Mouse (Mus musculus): Measurements from ENCODE around the gene Rasgef1b. TPM values are rescaled to one million over a fixed set of nuclear protein-coding genes. Genes with fewer than 3 reads are reported as not detected.

Rasgef1b gene
- polyA plus RNA-seq (2015; fragmentation: Illumina TruSeq; extraction: RNeasy Lipid Tissue Mini Kit (QIAGEN cat#74804); ENCODE audit: insufficient read depth, low read depth, low replicate concordance): 0.89 TPM

DNA sequence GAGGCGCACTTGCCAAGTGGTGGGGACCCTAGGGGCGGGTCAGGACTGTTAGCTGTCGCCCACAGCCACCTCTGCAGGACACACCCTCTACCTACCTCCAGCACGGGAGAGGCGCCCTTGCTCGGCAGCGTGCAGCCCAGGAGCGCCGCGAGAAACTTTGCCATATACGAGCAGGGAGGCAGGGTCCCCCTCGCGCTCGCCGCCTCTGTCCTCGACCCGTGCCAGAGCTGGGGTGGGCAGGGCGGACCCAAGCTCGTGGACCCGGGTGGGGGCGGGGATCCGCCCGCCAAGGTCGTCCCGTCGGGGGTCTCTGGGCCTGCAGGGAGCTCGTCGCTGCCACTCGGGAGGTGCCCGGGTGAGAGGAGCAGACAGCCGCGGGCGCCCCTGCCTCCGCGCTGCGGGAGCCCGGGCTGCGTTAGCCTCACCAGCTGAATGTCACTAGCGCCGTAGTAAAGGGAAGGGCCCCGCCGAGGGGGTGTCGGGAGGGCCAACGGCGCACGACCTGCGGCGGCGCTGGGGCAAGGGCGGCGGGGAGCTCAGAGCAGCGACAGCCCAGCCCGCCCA is at the start of gene Rasgef1b:
Gene Rasgef1b, minus strand, starts transcription at position 417 of the 564 bp plus-strand sequence.

Other genes starting within 250 kb of the Rasgef1b start
- not detected for gene Vamp9, start 177.2 kb upstream of the Rasgef1b start, polyA plus RNA-seq (2015; fragmentation: Illumina TruSeq; extraction: RNeasy Lipid Tissue Mini Kit (QIAGEN cat#74804); ENCODE audit: insufficient read depth, low read depth, low replicate concordance)
- gene Hnrnpd, start 249.9 kb upstream of the Rasgef1b start, polyA plus RNA-seq (2015; fragmentation: Illumina TruSeq; extraction: RNeasy Lipid Tissue Mini Kit (QIAGEN cat#74804); ENCODE audit: insufficient read depth, low read depth, low replicate concordance): 39.0 TPM
- gene 4930524J08Rik, start 250.0 kb upstream of the Rasgef1b start, polyA plus RNA-seq (2015; fragmentation: Illumina TruSeq; extraction: RNeasy Lipid Tissue Mini Kit (QIAGEN cat#74804); ENCODE audit: insufficient read depth, low read depth, low replicate concordance): not detected

All from pancreas, adult 10 weeks (tissue).